Comparison of ENCODE assay signal across 8 mouse cellular contexts in genomic region chr3:130945861-130946449, GRCm38 (mm10).
DNase-seq lines count a peak whose midpoint lies in the region; ATAC-seq and TF ChIP-seq lines count a peak whose summit lies in the region.

No protein-coding gene starts in this region.

- ATAC-seq in embryonic facial prominence, embryonic 15.5 days (ENCODE audit: insufficient number of reproducible peaks, low FRiP score, low TSS enrichment, low read depth): peak; percentile 76
- peak; percentile 38 to 46; a peak in 2 of 4 replicates for ATAC-seq in hematopoietic stem cell, adult 5-6 weeks (replicated peaks in 1 of 2; ENCODE audit: insufficient read depth in 1 of 2, low FRiP score in 2 of 2, low TSS enrichment in 1 of 2, low read depth in 1 of 2, poor library complexity in 2 of 2, severe bottlenecking in 2 of 2)
- ATAC-seq in monocyte, adult 5-6 weeks (replicated peaks; ENCODE audit: insufficient number of reproducible peaks, low FRiP score, low TSS enrichment, poor library complexity, severe bottlenecking): no peak

- no peaks in the 10 kb centered on the region for H3K36me3 ChIP-seq in ES-E14 (ENCODE audit: control insufficient read depth, insufficient read depth, low read length, poor library complexity, severe bottlenecking)
- no peaks in the 10 kb centered on the region for H3K36me3 ChIP-seq in embryonic facial prominence, embryonic 15.5 days
- H3K36me3 ChIP-seq in splenic B cell, adult 2 months (ENCODE audit: control insufficient read depth, insufficient read depth, low read length, poor library complexity, severe bottlenecking): no peaks in the 10 kb centered on the region

- in situ Hi-C loops in ES-E14 (cut with MboI; ENCODE audit: low sequenced_read_pairs in 2 of 2, unreplicated experiment in 2 of 2): no loop called here

- H3K9me3 ChIP-seq in ES-E14 (ENCODE audit: control insufficient read depth, insufficient read depth, low read depth, low read length): no peaks in the 10 kb centered on the region
- no peaks in the 10 kb centered on the region for H3K9me3 ChIP-seq in embryonic facial prominence, embryonic 15.5 days (replicated peaks)

- 2% methylated on average over 25 of the region's 25 CpGs for WGBS in embryonic facial prominence, embryonic 15.5 days

- DNase-seq in ES-E14 (ENCODE audit: low read depth, low spot score): peak; percentile 16
- DNase-seq in adrenal gland, postnatal 36 days: peak; percentile 50 to 62
- DNase-seq in layer of hippocampus, postnatal 25 days (ENCODE audit: extremely low spot score in 1 of 2, low spot score in 1 of 2): peak; percentile 25 to 45
- DNase-seq in lung, postnatal 4 days: peak; percentile 58 to 78
- DNase-seq in splenic B cell, adult 2 months (ENCODE audit: low read depth, low spot score): peak; percentile 13

- peak overlapping the region; percentile 63 for H3K4me2 ChIP-seq in embryonic facial prominence, embryonic 15.5 days (replicated peaks)

- H3K4me1 ChIP-seq in ES-E14 (ENCODE audit: control insufficient read depth in 2 of 2, insufficient read depth in 2 of 2, low read length in 2 of 2, poor library complexity in 1 of 2): 0 out of 4 replicates have a peak, but pooled peaks cover 0 to 3% of the 10 kb centered on the region in 2 experiments
- peaks cover 31% of the 10 kb centered on the region for H3K4me1 ChIP-seq in embryonic facial prominence, embryonic 15.5 days

- peak overlapping the region; percentile 12; the same call in 1 of the 2 replicates for H3K9ac ChIP-seq in ES-E14 (ENCODE audit: insufficient read depth, low read depth, low read length, poor library complexity, severe bottlenecking)
- H3K9ac ChIP-seq in embryonic facial prominence, embryonic 15.5 days: peak overlapping the region; percentile 39

- no peak overlapping the region for H3K27ac ChIP-seq in ES-E14 (ENCODE audit: insufficient read depth, low read depth, low read length, poor library complexity, severe bottlenecking)
- H3K27ac ChIP-seq in embryonic facial prominence, embryonic 15.5 days (replicated peaks): peak overlapping the region; percentile 85

- H3K27me3 ChIP-seq in embryonic facial prominence, embryonic 15.5 days: no peaks in the 10 kb centered on the region
- no peaks in the 10 kb centered on the region for H3K27me3 ChIP-seq in splenic B cell, adult 2 months (ENCODE audit: control insufficient read depth, insufficient read depth, low read length, poor library complexity, severe bottlenecking)

- peak overlapping the region; percentile 43 to 56; a peak in 3 of 4 replicates for H3K4me3 ChIP-seq in ES-E14 (ENCODE audit: insufficient read depth in 1 of 2, low read depth in 1 of 2, low read length in 2 of 2, poor library complexity in 1 of 2, severe bottlenecking in 1 of 2)
- peak overlapping the region; percentile 32 for H3K4me3 ChIP-seq in embryonic facial prominence, embryonic 15.5 days (replicated peaks)

TF ChIP-seq in ES-E14, 5 proteins besides CTCF, POLR2A, EP300 and RAD21:
- TF ChIP-seq CHD2 (IDR thresholded peaks at IDR 0.05; ENCODE audit: low read depth, low read length) (no peak), MAFK (IDR thresholded peaks at IDR 0.05; ENCODE audit: insufficient read depth, low read depth, low read length) (no peak), HCFC1 (IDR thresholded peaks at IDR 0.05; ENCODE audit: borderline replicate concordance, insufficient read depth, low read length) (no peak), ZNF384 (IDR thresholded peaks at IDR 0.05; ENCODE audit: low read depth, low read length) (no peak), ZC3H11A (IDR thresholded peaks at IDR 0.05; ENCODE audit: borderline replicate concordance, low read depth, low read length) (no peak)

Comparison
In these comparisons a context has a peak if more than half of its experiments do, and no peak if none do; other contexts are left out.
1. DNase-seq: peak in every context shown above with its lines; median percentile 68 in lung, postnatal 4 days; 56 in adrenal gland, postnatal 36 days; 35 in layer of hippocampus, postnatal 25 days; 16 in ES-E14; 13 in splenic B cell, adult 2 months.